Mouse (Mus musculus) adipocyte (in vitro differentiated cells): Measurements from ENCODE around the gene Pglyrp2.

ENCODE experiments used
- DNase-seq: peaks from one replicate; pipeline ENCODE4 v3.0.0-alpha.2; 2016; ENCODE audit warnings: low spot score

Pglyrp2 gene

DNA sequence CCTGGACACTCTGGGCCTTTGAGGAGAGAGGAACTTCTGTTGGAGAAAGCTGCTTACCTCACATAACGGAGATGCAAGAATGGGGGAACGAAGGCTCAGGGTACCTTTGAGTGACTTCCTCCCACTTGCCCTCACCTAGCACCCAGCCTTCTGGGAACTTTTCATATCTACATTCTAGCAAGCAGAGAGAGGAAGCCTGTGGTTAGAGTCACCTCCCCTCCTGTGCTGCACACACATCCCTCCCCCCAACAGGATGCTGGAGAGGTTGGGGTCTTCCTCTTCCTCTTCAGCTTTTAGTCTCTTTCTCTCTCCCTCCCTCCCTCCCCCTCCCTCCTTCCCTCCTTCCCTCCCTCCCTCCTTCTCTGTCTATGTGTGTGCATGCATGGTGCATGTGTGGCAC, at the start of gene Pglyrp2:
Pglyrp2 (minus strand) TSS at position 134 of the 400 bp plus-strand sequence.
- DNase-seq: no peak

DNA sequence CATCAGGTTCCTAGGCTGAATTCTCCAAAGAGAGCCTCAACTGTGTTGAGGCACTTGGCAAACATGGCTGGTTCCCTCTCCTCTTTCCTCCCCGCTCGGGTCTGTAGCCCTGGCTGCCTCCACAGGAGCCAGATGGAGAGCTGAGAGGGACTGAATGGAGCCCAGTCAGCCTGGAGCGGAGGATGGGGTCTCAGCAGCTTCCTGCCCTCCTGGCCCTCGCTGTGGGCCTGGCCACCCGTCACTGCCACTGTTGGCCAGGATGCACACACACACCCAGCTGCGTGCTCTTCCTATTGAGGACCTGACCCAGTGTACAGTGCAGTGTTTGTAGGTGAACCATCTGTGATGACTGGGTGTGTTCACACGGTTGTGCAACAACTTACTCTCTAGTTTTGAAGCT, 48.2 kb upstream of the Pglyrp2 start:
- no peak for DNase-seq

DNA sequence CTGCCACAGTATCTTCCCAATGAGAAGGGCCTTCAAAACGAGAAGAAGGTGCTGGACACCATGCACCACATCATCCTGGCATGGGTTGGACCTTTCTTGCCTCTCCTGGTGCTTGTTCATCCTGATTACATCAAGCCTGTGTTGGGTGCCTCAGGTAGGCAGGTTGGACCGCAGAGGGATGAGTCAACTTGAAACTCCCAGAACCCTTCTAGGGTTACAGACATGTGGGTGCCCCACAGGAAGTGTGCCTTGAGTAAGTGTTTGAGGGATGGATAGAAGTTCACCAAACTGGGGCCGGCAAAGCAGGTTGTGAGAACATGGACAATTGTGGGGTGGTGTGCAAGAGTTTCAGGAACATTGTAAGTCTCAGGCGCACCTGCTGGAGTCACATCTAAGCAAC, 46.8 kb upstream of the Pglyrp2 start:
- no peak for DNase-seq

DNA sequence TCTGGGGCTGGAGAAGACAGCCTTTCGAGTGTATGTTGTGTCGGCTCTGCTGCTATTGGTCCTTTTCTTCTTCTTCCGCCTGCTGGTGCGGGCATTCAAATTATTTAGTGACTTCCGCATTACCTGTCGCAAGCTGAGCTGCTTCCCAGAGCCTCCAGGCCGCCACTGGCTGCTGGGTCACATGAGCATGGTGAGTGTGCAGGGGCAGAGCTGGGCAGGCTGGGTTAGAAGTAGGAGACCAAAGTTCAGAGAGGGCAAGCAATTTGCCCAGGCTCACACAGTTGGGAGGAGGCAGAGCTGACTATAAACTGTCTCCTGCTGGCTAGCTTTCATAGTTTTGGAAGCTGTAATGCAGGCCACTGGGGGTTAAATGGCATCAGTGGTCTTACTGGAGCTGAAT, 44.5 kb upstream of the Pglyrp2 start:
- DNase-seq: no peak

DNA sequence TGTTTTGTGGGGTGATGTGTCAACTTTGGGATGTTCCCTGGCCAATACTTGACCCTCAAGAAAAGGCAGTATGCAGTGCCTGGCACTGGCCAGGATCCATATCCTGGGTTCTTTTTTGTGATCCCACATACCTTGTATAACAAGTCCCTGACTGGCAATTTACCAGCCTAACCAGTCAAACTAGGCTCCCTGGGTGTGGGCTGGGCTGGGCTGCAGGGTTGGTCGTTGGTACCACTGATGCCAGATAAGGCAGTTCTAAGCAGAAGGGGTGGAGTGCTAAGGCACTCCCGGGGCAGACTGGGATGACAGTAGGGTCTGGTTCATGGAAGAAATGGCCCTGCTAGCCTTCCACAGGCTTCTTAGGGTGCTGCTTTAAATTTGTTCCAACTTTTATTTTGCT, 31.0 kb upstream of the Pglyrp2 start:
- no peak for DNase-seq

DNA sequence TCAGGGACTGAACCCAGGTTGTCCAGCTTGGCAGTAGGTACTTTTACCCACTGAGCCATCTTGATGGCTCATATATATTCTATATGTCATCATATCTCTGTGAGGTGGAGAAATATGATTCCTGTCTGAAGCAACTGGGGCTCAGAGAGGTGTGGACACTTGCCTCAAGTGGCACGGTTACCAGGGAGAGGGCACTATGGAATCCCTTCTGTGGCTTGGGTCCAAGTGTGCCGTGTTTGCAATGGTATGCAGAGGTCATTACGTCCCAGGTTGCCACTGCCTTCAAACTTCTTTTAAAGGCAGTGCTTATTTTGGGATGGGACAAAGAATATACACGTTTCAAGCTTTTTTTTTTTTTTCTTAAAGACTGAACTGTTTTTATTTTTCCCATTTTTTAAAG, 30.2 kb upstream of the Pglyrp2 start:
- no peak for DNase-seq

DNA sequence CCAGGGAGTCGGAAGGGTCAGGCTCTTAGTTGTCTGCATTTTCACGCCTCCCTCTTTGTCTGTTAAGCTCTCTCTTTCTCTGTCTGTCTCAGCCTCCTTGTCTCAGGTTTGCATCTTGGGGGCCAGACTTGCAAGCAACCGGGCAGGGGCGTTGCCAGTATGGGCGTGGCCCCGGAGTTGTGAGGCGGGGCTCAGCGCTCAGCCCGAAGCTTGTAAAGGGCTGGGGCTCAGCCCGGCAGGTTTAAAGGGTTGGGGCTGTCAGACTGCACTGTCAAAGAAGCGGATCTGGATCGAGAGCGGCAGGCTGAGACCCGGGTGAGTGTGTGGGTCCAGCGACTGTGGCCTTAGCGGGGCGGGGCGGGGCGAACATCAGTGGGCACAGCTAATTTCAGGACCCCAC, 28.5 kb upstream of the Pglyrp2 start, which contains the start of gene Cyp4f39:
Cyp4f39 (plus strand) TSS at position 242 of the 400 bp plus-strand sequence.
- DNase-seq: no peak

DNA sequence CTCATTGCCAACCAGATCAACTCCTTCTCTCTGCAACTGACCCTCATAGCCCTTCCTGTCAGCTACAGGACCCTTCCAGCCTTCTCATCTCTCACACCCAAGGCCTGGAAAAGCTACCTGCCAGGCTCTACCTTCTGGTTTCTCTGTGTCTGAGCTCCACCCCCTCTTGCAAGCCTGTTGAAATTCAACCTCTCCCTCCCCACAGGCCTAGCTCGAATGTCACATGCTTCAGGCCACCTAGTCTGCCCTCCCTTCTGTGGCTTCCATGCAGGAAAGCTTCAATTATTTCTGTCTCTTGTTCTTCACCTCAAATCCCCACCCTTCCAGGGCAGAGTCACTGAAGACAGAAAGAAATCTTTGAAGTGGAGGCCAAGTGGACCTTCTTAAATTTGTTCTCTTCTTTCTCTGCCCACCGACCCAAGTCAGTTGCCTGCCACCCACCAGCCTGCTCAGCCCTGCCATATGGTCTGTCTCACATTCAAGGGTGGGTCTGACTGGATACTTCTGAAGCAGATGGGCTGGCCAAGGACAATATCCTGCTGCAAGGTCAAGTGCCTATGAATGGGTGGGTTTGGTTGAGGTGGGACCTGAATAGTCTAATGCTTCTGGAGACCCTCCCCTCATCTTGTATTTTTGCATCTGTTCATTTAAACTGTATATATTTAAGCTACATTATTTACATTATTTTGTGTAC, 27.0 kb upstream of the Pglyrp2 start:
- DNase-seq: no peak

DNA sequence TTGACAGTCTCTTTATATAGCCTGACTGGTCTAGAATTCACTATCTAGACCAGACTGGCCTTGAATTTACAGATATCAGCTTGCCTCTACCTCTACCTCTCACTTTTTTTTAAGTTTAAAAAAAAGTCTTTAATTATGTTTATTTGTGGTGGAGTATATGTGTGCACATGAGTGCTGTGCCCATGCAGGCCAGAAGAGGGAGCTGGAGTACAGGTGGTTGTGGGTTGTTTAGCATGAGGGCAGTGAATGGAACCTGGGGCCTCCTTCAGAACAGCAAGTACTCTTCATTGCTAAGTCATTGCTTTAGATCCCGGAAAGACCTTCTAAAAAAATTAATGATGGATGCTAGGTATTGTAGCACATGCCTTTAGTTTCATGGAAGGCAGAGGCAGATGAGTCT, 25.1 kb upstream of the Pglyrp2 start:
- no peak for DNase-seq

DNA sequence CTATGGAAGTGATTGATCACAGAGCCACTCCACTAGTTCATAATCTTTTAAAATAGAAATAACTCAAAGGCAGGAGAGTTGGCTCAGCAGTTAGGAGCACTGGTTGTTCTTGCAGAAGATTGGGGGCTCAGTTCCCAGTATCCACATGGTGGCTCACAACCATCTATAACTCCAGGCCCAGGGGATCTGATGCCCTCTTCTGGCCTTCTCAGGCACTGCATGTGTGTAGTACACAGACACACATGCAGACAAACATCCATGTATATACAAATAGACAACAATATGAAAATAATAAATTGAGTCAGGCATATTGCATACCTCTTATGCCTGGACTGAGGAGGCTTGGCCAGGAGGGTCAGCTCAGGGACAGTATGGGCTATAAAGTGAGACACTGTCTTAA, 23.2 kb upstream of the Pglyrp2 start:
- no peak for DNase-seq

DNA sequence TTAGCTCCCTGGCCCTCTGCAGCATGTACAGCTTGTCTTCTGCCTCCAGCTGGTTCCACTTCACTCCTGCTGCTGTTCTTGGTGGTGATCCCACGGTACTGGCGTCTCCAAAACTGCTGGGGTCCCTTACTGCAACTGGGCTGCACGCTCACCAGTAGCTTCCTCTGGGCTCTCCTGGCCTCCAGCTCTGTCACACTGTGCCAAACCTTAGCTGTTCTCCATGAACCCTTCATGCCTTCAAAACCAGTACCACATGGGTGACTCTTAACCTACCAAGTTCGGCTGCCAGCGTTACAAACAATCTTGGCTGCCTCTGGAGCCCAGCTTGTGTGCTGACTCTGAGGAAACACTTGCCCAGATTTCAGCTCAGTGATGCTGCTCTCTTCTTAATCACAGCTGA, 21.0 kb upstream of the Pglyrp2 start:
- DNase-seq: peak; percentile 100

DNA sequence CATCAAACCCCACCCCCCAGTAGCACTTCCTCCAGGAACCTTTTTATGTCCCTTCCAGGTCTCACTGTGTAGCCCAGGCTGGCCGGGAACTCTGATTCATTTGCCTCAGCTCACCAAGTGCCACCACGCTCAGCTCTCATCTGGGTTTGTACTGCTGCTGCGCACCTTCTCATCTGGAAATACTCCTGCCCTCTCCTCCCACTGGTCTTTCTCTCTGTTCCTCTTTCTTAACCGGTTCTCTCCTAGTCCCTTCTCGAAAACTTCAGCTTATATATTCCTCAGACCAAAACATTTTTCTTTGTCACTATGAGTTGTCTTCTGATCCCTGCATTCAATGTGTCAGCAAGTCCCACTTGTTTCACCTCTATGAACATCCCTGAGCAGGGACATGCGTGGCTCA, 19.3 kb upstream of the Pglyrp2 start:
- DNase-seq: no peak

DNA sequence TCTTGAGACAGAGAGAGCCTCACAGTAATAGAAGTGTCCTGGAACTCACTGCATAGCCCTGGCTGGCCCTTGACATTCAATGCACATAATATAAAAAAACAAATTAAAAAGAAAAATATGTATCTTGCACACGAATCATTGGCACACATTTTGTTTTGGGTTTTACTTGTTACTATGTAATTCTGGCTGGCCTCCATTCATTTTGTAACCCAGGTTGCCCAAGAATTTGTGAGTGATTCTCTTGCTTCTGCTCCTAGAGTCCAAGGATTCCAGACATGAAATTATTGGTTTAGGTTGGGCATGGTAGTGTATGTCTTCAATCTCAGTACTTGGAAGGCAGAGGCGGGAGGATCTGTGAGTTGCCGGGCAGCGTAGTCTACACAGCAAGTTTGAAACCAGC, 13.1 kb upstream of the Pglyrp2 start:
- DNase-seq: peak; percentile 81

DNA sequence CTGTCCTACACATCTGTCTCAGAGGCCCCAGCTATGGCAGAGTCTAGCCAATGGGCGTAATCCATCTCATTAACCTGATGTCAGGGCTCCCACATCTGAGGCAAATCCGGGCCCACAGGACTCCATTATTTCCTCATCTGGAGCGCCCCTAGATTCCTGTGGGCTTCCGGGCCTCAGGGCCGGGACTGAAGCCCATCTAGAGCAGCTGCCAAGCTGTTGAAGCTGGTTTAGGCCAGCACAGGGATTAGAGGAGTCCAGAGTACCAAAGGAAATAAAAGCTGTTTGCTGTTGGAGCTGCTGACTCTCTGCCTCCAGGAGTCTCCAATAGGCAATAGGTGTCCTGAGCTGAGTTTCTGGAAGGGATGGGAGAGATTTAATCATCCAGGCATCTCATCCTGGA, 11.2 kb upstream of the Pglyrp2 start:
- DNase-seq: no peak

DNA sequence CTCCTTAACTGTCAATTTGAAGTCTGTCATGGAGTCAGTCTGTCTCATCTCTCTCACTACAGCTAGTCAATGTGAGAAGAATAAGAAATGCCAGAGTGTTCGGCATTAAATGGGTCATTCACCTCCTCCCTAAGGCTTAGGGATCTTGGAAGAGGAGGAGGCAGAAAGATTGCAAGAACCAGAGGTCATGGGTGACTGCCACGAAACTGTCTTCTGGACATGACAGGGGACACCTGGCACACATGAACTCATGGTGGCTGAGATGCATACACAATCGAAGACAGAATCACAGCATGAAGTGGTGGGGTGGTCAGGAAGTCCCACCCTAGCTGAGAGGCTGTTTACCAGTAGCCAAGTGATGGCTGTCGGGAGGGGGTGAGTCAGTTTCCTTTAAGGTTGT, 10.4 kb upstream of the Pglyrp2 start:
- no peak for DNase-seq

DNA sequence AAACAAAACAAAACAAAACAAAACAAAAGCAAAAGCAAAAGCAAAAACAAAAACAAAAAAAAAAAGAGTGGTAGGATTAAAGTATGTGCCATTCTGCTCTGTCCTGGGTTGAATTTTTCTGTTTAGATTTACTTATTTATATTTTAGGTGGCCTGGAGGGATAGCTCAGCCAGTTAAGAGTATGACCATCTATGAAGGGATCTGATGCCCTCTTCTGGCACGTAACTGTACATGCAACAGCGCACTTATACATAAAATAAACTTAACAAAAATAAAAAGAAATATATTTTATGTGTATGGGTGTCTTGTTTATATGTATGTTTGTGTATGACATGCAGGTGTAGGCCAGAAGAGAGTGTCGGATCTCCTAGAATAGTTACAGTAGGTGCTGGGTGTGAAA, 8.0 kb upstream of the Pglyrp2 start:
- peak; percentile 61 for DNase-seq

DNA sequence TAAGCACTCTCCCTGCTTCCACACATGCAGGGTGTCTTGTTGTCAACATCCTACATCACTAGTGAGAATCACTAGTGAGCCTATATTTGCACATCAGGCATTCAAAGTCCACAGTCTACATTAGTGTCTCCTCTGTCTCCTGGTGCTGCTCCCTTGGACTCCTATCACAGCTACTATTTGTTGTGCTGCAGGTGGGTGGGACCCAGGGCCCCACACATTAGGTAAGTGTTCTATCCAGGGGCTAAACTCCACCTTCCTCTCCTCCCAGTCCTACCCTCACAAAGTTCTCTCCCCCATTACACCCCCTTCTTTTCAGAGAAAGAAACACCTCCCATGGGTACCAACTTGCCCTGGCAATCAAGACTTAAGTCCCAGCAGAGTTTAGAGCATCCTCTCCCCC, 2.6 kb upstream of the Pglyrp2 start:
- DNase-seq: no peak

DNA sequence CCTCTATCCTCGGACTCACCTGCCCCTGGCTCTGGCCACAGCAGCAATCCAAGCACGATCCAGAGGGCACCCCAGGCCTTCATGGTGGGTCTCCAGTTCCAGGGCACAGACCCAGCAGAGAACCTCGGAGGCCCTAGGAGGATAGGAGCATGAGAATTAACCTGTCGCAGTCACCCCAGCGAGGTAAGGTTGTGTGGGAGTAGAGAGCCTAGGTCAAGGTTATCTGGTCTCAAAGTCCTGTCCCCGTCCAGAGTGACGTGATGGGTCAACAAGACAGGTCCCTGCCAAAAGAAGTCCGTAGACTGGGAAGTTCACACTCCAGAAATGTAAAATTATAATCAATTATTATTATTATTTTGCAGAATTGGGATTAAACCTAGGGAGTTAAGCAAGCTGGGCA, 3.2 kb downstream of the Pglyrp2 start:
- no peak for DNase-seq

DNA sequence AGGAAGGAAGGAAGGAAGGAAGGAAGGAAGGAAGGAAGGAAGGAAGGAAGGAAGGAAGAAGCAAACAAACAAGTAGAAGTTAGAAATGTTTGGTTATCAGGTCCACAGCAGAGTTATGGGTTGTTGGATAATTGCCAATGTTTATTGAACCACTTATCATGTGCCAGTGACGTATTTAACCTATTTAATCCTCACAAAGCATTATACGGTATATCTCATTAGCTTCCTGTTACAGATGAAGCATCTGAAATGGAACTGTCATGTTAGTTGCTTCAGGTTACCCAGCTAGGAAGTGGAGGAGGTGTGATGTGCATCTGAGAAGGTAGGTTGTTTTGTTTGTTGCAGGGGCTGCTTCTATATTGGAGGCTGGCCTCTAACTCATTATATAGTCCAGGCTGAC, 4.0 kb downstream of the Pglyrp2 start:
- no peak for DNase-seq

DNA sequence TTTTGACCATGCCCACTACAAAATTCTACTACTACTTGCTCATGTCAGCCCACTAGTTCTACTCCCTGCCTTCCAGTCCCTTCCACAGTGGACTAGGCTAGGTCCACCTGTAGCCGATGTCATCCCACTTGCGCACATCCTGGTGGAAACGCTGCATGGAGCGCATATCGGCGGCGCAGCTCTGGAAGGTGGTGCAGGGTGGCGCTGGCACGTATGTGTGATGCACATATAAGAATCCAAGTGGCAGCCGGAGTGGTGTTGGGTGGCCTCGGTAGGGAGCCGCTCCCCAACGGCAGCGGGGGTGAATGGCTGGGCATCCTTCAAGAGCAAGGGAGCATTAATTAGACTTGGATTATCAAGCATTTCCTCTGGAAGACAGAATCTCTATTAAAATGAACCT, 7.2 kb downstream of the Pglyrp2 start:
- DNase-seq: no peak

DNA sequence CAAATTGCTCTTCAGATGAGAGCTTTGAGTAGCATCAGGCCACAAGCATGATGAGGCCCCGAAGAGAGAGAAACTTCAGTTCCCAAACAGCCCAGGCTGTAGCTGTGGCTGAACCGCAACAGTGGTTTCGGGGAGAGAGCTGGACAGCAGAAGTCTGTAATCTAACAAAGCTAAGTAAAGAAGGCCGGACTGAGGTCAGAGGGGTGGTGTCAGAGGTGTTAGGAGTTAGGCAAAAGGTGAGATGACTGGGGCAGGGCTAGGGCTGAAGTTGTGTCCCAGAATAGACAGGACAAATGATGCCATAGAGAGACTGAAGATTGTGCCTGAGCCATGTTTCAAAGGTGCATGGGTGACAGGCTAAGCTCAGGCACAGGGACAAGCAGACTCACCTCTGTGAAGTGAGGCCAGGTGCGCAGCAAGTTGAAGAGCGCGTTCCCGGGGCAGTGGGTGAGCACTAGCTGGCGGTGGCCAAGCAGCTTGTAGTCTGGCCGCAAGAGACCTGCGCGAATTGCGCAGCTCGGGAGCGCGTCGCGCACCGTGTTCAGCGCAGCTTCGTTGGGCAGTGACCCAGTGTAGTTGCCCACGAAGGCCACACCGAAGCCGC, 8.4 kb downstream of the Pglyrp2 start:
- DNase-seq: no peak

DNA sequence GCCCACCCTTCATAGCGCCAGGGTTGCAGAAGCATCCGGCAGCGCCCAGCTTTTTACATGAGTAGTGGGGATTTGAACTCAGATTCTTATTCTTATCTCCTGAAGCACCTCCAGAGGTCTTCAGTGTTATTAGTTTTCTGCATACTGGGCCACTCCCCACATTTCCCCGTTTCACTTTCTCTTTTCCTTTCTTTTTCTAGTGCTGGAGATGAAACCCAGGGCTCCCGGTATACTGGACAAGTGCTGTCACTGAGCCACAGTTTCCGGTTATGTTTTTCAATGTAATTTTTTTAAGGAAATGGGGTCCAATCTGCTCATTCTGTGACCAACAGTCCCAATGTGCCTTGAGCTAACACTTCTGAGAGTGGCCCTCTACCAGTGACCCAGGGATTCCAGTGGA, 12.1 kb downstream of the Pglyrp2 start:
- DNase-seq: no peak

DNA sequence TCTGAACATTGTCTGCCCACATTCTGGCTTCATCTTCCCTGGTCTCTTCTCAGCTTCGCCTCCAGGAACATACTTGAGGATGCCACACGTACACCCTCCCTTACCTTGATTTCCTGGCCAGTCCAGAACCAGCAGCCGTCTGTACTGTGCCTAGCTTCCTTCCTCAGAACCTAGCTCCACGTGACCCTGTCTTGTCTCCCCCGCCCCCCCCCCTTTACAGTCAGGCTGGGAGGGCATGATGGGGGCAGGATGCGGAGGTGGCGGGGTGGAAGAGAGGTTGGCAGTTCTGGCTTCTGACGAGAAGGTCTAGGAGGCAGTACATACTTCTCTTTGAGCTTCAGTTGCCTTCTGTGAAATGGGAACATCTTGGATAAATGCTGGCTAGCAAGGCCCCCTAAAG, 20.6 kb downstream of the Pglyrp2 start, which contains the start of gene Rasal3:
Rasal3 (minus strand) TSS at position 167 of the 400 bp plus-strand sequence.
- DNase-seq: no peak

DNA sequence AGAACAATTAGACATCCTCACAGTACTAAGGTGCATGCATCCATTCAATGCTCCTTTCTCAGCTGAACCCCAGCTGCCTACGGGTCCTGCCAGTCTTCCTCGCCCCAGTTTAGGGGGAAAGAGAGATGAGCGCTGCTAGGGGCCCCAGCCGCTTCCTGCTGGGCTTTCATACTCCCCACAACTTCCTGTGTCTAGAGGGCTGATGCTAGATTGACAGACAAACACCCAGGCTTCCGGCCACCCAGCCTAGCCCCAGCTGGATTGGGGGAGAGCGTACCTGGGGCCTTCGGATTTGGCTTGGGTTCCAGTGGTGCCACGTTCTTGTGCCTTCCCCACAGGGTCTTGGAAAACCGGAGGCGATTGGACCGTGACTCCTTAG, 21.2 kb downstream of the Pglyrp2 start:
- DNase-seq: no peak
